Mouse (Mus musculus) liver, embryonic 15.5 days (tissue): ENCODE results near the gene Gm49361. TPM values are rescaled to one million over a fixed set of nuclear protein-coding genes. Genes with fewer than 3 reads are reported as not detected.
A peak's percentile ranks its signal among the peaks of the same experiment; 100 is the strongest.

ENCODE experiments used
- ATAC-seq: fragments of 200-750 bp; cut with Nextera tagmentation; 2 replicates; pipeline ENCODE4 v1.8.0; 2017; ENCODE audit warnings: moderate number of reproducible peaks, mild to moderate bottlenecking, moderate library complexity; ENCODE audit not compliant: insufficient read depth
- H3K27ac ChIP-seq: fragments of 300-500 bp; sonication (generic); replicated peaks from 2 replicates; pipeline ENCODE4 v1.5.1; 2015; ENCODE audit warnings: mild to moderate bottlenecking, inconsistent platforms
- H3K27me3 ChIP-seq: fragments of 300-500 bp; sonication (generic); 2 replicates; pipeline ENCODE4 v1.6.1; 2015; ENCODE audit warnings: mild to moderate bottlenecking, inconsistent platforms
- H3K36me3 ChIP-seq: fragments of 300-500 bp; sonication (generic); replicated peaks from 2 replicates; pipeline ENCODE4 v1.6.1; 2015; ENCODE audit warnings: moderate library complexity, mild to moderate bottlenecking, inconsistent platforms
- H3K4me1 ChIP-seq: fragments of 300-500 bp; sonication (generic); replicated peaks from 2 replicates; pipeline ENCODE4 v1.6.1; 2015; ENCODE audit warnings: inconsistent platforms
- H3K4me2 ChIP-seq: fragments of 300-500 bp; sonication (generic); 2 replicates; pipeline ENCODE4 v1.6.1; 2015; ENCODE audit warnings: moderate library complexity, mild to moderate bottlenecking, inconsistent platforms
- H3K4me3 ChIP-seq: fragments of 300-500 bp; sonication (generic); replicated peaks from 2 replicates; pipeline ENCODE4 v1.5.1; 2015; ENCODE audit warnings: mild to moderate bottlenecking, inconsistent platforms
- H3K9ac ChIP-seq: fragments of 300-500 bp; sonication (generic); 2 replicates; pipeline ENCODE4 v1.6.1; 2015; ENCODE audit warnings: moderate library complexity, mild to moderate bottlenecking, inconsistent platforms
- H3K9me3 ChIP-seq: fragments of 300-500 bp; sonication (generic); replicated peaks from 2 replicates; pipeline ENCODE4 v1.6.1; 2016; ENCODE audit warnings: inconsistent platforms
- whole genome bisulfite sequencing: fragments of 180-500 bp; shearing (Covaris S2); methylation state at CpG from one replicate; pipeline ENCODE4 v1.1.7; 2015; ENCODE audit warnings: mixed read lengths; ENCODE audit not compliant: insufficient replicate concordance; 5-methylcytosine and 5-hydroxymethylcytosine counted together
- polyA plus RNA-seq: library from polyadenylated mRNA; unstranded; fragments of >200 nt; fragmentation: Nextera tagmentation; extraction: Ambion mirVana; gene quantifications from 2 replicates; pipeline ENCODE4 v1.2.1, GENCODE M21; 2015

The Gm49361 gene
- polyA plus RNA-seq, 1 experiment from 2014 or later, result not detected

- Histone ChIP-seq H3K4me3 (no peak overlapping the region), H3K4me2 (no peak overlapping the region), H3K27me3 (no peaks in the 10 kb centered on the region), H3K9ac (no peak overlapping the region), H3K4me1 (peaks cover 22% of the 10 kb centered on the region), H3K9me3 (no peaks in the 10 kb centered on the region), H3K27ac (peak overlapping the region; percentile 45), H3K36me3 (peaks cover 4% of the 10 kb centered on the region; the same call in 1 of the 2 replicates)
- WGBS, result 44% methylated on average over 5 of the region's 5 CpGs
- peak; percentile 15; the same call in 1 of the 2 replicates for ATAC-seq
These were observed 15.9 kb downstream of the Gm49361 start for GRCm38 (mm10) chr14:57729975-57730499.

- Histone ChIP-seq H3K27me3 (no peaks in the 10 kb centered on the region), H3K27ac (peak overlapping the region; percentile 45; the same call in 1 of the 2 replicates), H3K36me3 (peaks cover 4% of the 10 kb centered on the region; the same call in 1 of the 2 replicates), H3K4me2 (peak overlapping the region; percentile 23; the same call in 1 of the 2 replicates), H3K4me3 (no peak overlapping the region), H3K4me1 (peaks cover 20% of the 10 kb centered on the region), H3K9ac (no peak overlapping the region), H3K9me3 (no peaks in the 10 kb centered on the region)
- ATAC-seq, result no peak
- 38% methylated on average over 8 of the region's 8 CpGs for WGBS
These were observed 16.5 kb downstream of the Gm49361 start for GRCm38 (mm10) chr14:57729364-57729763.

GRCm38 (mm10) chr14:57726172-57726571, 19.7 kb downstream of the Gm49361 start:
- no peak for ATAC-seq
- H3K9ac ChIP-seq, result no peak overlapping the region
- H3K4me1 ChIP-seq, result peaks cover 19% of the 10 kb centered on the region
- no peak overlapping the region for H3K4me2 ChIP-seq
- peaks cover 7% of the 10 kb centered on the region; the same call in 1 of the 2 replicates for H3K36me3 ChIP-seq
- no peak overlapping the region for H3K27ac ChIP-seq
- H3K9me3 ChIP-seq, result no peaks in the 10 kb centered on the region
- H3K4me3 ChIP-seq, result no peak overlapping the region
- no peaks in the 10 kb centered on the region for H3K27me3 ChIP-seq
- 81% methylated on average over 8 of the region's 8 CpGs for WGBS

- Histone ChIP-seq H3K9ac (no peak overlapping the region), H3K4me3 (no peak overlapping the region), H3K9me3 (no peaks in the 10 kb centered on the region), H3K27ac (no peak overlapping the region), H3K4me2 (no peak overlapping the region), H3K27me3 (no peaks in the 10 kb centered on the region), H3K36me3 (peaks cover 7% of the 10 kb centered on the region; the same call in 1 of the 2 replicates), H3K4me1 (peaks cover 2% of the 10 kb centered on the region)
- 67% methylated on average over 4 of the region's 4 CpGs for WGBS
- ATAC-seq, result no peak
These were observed 21.4 kb downstream of the Gm49361 start for GRCm38 (mm10) chr14:57724473-57724872.

- Histone ChIP-seq H3K36me3 (0 out of 2 replicates have a peak, but pooled peaks cover 4% of the 10 kb centered on the region), H3K9ac (no peak overlapping the region), H3K4me1 (peaks cover 10% of the 10 kb centered on the region), H3K27me3 (no peaks in the 10 kb centered on the region), H3K9me3 (no peaks in the 10 kb centered on the region), H3K4me2 (no peak overlapping the region), H3K27ac (no peak overlapping the region), H3K4me3 (no peak overlapping the region)
- ATAC-seq, result no peak
- 55% methylated on average over 4 of the region's 4 CpGs for WGBS
These were observed 27.7 kb downstream of the Gm49361 start for GRCm38 (mm10) chr14:57718245-57718644.

GRCm38 (mm10) chr14:57716601-57717245, 29.2 kb downstream of the Gm49361 start:
- H3K9me3 ChIP-seq, result no peaks in the 10 kb centered on the region
- H3K4me3 ChIP-seq, result no peak overlapping the region
- no peak overlapping the region for H3K4me2 ChIP-seq
- no peaks in the 10 kb centered on the region for H3K27me3 ChIP-seq
- 80% methylated on average over 4 of the region's 4 CpGs for WGBS
- H3K27ac ChIP-seq, result no peak overlapping the region
- 0 out of 2 replicates have a peak, but pooled peaks cover 4% of the 10 kb centered on the region for H3K36me3 ChIP-seq
- peaks cover 25% of the 10 kb centered on the region for H3K4me1 ChIP-seq
- no peak for ATAC-seq
- no peak overlapping the region for H3K9ac ChIP-seq

- Histone ChIP-seq H3K27me3 (no peaks in the 10 kb centered on the region), H3K4me1 (peaks cover 53% of the 10 kb centered on the region), H3K9me3 (no peaks in the 10 kb centered on the region), H3K9ac (no peak overlapping the region), H3K4me2 (no peak overlapping the region), H3K27ac (peak overlapping the region; percentile 45; the same call in 1 of the 2 replicates), H3K36me3 (0 out of 2 replicates have a peak, but pooled peaks cover 4% of the 10 kb centered on the region), H3K4me3 (no peak overlapping the region)
- 18% methylated on average over 1 of the region's 1 CpGs for WGBS
- ATAC-seq, result peak; percentile 68
These were observed 33.0 kb downstream of the Gm49361 start for GRCm38 (mm10) chr14:57712884-57713283.

- no peak overlapping the region for H3K4me2 ChIP-seq
These were observed 34.8 kb downstream of the Gm49361 start for GRCm38 (mm10) chr14:57711059-57711458.

GRCm38 (mm10) chr14:57709171-57709570, 36.7 kb downstream of the Gm49361 start:
- Histone ChIP-seq H3K4me1 (peaks cover 62% of the 10 kb centered on the region), H3K27me3 (no peaks in the 10 kb centered on the region), H3K4me3 (no peak overlapping the region), H3K9ac (no peak overlapping the region), H3K27ac (no peak overlapping the region), H3K9me3 (no peaks in the 10 kb centered on the region), H3K36me3 (peaks cover 4% of the 10 kb centered on the region; the same call in 1 of the 2 replicates), H3K4me2 (no peak overlapping the region)
- WGBS, result 71% methylated on average over 10 of the region's 10 CpGs
- no peak for ATAC-seq

More at GRCm38 (mm10) chr14:57711059-57711458, 34.8 kb downstream of the Gm49361 start:
- Histone ChIP-seq H3K27me3 (no peaks in the 10 kb centered on the region), H3K27ac (0 out of 2 replicates have a peak overlapping the region, but pooled peaks have one; percentile 14), H3K9me3 (no peaks in the 10 kb centered on the region), H3K36me3 (0 out of 2 replicates have a peak, but pooled peaks cover 4% of the 10 kb centered on the region), H3K4me3 (no peak overlapping the region), H3K4me1 (peaks cover 66% of the 10 kb centered on the region), H3K9ac (no peak overlapping the region)
- no peak for ATAC-seq
- 79% methylated on average over 6 of the region's 6 CpGs for WGBS

- Histone ChIP-seq H3K36me3 (peaks cover 4% of the 10 kb centered on the region; the same call in 1 of the 2 replicates), H3K4me2 (no peak overlapping the region), H3K4me1 (peaks cover 59% of the 10 kb centered on the region), H3K27me3 (no peaks in the 10 kb centered on the region), H3K4me3 (no peak overlapping the region), H3K27ac (no peak overlapping the region), H3K9me3 (no peaks in the 10 kb centered on the region), H3K9ac (no peak overlapping the region)
- no peak for ATAC-seq
- 77% methylated on average over 7 of the region's 7 CpGs for WGBS
These were observed 37.3 kb downstream of the Gm49361 start for GRCm38 (mm10) chr14:57708580-57708979.

GRCm38 (mm10) chr14:57707100-57707893, 38.6 kb downstream of the Gm49361 start:
- Histone ChIP-seq H3K4me3 (no peak overlapping the region), H3K27ac (0 out of 2 replicates have a peak overlapping the region, but pooled peaks have one; percentile 5), H3K4me2 (no peak overlapping the region), H3K9me3 (no peaks in the 10 kb centered on the region), H3K4me1 (peaks cover 47% of the 10 kb centered on the region), H3K36me3 (peaks cover 4% of the 10 kb centered on the region; the same call in 1 of the 2 replicates), H3K9ac (no peak overlapping the region), H3K27me3 (no peaks in the 10 kb centered on the region)
- ATAC-seq, result no peak
- 62% methylated on average over 18 of the region's 18 CpGs for WGBS
